Mouse (Mus musculus): ENCODE results near the gene Tnfrsf26.
"Not testable (repeated sequence)": the region's sequence is repeated elsewhere in the genome, so short reads cannot be mapped to it uniquely, and the experiment has no call there.

Tnfrsf26 gene

DNA sequence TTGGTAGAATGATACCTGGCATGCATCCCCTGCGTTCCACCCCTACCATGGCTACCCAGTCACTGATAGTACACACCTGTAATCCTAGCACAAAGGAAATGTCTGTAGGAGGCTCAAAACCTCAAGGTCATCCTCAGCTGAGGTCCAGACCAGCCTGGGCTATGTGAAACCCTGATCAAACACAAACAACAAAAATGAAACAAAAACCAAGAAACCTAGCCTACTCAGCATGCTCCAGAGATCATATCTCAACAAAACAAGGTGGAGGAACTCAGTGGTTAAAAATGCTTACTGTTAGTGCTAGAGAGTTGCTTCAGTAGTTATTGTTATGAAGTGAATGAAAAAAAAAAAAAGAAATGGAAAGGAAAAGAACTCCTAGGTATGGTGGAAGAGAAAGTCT is at the start of gene Tnfrsf26:
Gene Tnfrsf26, minus strand, starts transcription at position 183 of the 400 bp plus-strand sequence.
- in situ Hi-C loops (cut with MboI, MseI): loop anchor here (10.0 kb wide), 1 partner anchor 56 kb away; the partner anchor contains the start of gene Tnfrsf23

DNA sequence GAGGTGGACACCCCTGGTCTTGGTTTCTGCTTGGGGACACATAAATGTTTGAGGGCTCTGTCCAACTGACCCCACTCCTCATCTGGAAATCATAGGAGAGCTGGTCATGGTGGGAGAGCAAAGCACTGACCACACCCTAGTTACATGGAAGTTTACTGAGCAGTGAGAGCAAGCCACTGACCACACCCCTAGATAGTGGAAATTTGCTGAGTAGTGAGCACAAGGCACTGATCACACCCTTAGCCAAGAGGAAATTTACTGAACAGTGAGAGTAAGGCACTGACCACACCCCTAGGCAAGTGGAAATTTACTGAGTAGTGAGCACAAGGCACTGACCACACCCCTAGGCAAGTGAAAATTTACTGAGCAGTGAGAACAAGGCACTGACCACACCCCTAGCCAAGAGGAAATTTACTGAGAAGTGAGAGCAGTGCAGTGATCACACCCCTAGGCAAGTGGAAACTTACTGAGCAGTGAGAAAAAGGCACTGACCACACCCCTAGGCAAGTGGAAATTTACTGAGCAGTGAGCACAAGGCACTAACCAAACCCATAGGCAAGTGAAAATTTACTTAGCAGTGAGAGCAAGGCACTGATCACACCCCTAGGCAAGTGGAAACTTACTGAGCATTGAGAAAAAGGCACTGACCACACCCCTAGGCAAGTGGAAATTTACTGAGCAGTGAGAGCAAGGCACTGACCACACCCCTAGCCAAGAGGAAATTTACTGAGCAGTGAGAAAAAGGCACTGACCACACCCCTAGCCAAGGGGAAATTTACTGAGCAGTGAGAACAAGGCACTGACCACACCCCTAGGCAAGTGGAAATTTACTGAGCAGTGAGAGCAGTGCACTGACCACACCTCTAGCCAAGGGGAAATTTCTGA is 38.1 kb upstream of the Tnfrsf26 start:
- in situ Hi-C loops (cut with MboI, MseI): no loop called here

DNA sequence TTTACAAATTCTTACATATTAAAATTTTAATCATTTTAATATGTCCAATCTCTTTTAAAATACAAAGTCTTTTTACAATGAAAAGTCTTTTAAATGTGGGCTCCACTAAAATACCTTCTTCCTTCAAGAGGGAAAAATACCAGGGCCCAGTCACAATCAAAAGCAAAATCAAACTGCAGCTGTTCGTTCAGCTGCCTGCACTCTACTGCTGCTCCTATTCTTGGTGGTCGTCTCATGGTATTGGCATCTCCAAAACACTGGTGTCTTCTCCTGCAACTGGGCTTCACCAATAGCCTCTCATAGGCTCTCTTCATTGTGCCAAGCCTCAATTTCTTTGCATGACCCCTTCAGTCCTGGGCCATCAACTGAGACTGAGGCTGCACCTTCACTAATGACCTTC is 34.9 kb upstream of the Tnfrsf26 start:
- in situ Hi-C loops (cut with MboI, MseI): no loop called here

DNA sequence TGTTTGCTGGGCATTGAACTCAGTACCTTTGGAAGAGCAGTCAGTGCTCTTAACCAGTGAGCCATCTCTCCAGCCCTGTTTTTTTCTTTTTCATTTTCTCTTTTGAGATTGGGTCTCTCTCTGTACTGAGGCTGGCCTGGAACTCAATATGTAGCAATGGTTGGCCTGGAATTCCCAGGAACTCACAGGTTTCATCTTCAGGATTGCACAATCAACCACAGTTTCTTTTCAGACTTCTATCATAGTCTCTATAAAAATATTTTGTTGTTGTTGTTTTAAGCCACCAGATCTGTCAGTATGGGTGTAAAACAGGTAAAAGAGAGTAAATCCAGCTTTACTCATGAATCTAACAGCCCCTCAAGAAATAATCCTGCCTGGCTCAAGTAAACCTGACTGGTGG is 32.3 kb upstream of the Tnfrsf26 start:
- in situ Hi-C loops (cut with MboI, MseI): no loop called here

DNA sequence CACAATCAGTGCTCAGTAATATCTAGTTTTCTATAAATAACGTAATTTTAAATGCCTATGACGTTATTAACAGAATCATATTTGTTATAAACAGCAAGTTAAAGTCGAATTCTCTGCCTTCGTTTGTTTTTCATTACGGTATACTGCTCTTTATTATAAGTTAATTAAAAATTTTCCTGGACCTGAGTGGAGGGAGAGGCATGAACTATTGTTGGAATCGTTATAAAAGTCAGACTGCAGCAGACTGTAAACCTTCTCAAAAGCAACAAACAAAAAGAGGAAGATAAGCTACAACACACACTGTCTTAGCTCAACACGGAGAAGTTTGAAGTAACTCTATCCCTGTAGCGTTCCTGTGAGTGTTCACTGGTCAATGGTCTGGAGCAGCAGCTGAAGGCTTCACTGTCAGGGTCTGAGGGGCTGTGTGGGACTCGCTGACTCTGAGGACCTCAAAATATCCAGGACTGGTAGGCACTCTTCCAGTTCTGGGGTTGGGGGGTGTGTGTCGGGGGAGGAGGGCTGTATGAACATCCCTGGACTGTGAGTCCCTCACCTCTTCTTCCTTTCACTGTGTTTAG is 21.3 kb upstream of the Tnfrsf26 start:
- in situ Hi-C loops (cut with MboI, MseI): not testable (repeated sequence)

DNA sequence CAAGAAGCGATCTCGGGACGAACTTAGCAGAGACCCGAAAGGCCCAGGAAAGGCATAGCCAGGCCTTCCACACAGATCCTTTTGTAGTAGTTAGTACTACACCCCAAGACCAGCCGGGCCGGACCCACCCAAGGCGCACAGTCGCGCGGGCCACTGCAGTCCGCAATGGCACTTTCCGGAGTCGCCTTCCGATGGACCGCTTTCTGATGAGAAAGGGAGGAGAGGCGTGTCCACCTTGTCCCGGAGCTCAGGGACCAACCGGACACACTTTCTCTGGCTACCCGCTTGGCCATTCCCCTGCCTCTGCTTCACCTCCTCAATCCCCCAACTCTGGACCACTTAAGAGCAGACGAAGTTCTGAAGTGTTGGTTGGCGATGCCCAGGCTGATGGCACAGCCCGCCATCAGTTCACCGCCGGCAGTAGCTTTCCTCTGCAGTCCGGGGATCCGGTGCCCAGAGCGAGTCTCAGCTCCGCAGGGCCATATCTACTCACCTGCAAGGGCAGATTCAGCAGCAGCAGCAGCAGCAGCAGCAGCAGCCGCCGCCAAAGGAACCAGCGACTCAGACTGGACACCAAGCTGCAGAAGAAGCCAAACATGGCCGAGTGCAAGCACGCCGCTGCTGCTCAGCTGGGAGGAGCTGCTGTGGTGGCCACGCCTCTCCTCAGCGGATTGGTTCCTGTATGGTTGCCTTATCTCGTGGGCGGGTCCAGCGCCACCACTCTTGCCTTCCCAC is 20.7 kb upstream of the Tnfrsf26 start, which contains the start of gene Tnfrsf22:
Gene Tnfrsf22, minus strand, starts transcription at position 628 of the 735 bp plus-strand sequence.
- in situ Hi-C loops (cut with MboI, MseI): no loop called here

DNA sequence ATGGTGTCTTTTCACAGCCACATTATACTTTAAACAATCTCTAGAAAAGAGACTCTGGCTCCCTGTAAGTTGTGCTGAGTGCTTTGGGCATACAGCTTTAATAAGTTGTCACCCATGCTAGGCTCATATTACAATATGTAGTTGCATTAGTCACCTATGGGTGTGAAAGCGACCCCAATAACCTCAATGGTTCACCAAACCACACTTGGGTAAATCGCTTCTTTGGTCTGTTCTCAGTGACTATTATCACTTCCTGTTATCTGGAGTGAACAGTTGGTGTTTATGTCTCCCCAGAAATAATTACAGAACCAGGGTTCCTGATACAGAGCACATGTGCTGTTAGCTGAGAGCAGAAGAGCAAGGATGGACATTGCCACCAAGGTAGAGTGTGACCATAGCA is 15.4 kb upstream of the Tnfrsf26 start:
- in situ Hi-C loops (cut with MboI, MseI): not testable (repeated sequence)

DNA sequence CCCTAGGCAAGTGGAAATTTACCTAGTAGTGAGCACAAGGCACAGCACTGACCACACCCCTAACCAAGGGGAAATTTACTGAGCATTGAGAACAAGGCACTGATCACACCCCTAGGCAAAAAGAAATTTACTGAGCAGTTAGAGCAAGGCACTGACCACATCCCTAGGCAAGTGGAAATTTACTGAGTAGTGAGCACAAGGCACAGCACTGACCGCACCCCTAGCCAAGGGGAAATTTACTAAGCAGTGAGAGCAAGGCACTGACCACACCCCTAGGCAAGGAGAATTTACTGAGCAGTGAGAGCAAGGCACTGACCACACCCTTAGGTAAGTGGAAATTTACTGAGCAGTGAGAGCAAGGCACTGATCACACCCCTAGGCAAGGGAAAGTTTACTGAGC is 8.2 kb upstream of the Tnfrsf26 start:
- in situ Hi-C loops (cut with MboI, MseI): no loop called here

DNA sequence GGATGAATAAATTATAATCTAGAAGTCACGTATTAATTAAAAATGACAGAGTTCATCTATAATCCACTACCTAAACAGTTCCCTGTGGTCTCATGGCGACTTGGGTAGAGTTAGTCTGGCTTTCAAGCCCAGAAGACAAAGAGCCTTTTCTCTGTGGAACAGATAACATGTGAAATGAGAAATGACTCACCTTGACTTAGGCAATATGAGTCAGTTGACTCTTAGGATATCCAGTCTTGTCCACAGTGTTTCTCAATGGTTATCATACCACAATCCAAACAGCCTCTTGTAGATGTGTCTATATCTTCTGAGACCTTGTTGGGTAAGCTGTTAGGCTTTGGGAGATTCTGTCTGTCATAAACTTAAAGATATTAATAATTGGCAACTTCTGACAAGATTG is 3.0 kb upstream of the Tnfrsf26 start:
- in situ Hi-C loops (cut with MboI, MseI): no loop called here

DNA sequence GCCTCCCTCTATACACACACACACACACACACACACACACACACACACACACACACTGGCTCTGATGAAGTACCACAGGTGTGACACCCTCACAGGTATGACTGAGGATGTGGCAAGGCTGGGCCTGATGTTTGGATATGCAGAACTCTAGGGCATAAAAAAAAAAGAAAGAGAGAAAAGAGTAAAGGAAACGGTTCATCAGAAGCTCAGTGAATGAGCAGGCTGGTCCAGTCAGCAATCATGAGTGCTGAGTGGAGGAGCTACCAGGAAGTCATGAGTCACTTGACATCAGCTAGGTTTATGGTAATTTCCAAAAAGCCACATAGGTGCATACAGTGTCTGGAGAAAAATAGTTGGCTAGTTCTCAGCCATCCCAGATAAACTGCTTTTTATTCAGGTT is 979 bp upstream of the Tnfrsf26 start:
- in situ Hi-C loops (cut with MboI, MseI): loop anchor here (10.0 kb wide), 1 partner anchor 55 kb away; the partner anchor contains the start of gene Tnfrsf23

DNA sequence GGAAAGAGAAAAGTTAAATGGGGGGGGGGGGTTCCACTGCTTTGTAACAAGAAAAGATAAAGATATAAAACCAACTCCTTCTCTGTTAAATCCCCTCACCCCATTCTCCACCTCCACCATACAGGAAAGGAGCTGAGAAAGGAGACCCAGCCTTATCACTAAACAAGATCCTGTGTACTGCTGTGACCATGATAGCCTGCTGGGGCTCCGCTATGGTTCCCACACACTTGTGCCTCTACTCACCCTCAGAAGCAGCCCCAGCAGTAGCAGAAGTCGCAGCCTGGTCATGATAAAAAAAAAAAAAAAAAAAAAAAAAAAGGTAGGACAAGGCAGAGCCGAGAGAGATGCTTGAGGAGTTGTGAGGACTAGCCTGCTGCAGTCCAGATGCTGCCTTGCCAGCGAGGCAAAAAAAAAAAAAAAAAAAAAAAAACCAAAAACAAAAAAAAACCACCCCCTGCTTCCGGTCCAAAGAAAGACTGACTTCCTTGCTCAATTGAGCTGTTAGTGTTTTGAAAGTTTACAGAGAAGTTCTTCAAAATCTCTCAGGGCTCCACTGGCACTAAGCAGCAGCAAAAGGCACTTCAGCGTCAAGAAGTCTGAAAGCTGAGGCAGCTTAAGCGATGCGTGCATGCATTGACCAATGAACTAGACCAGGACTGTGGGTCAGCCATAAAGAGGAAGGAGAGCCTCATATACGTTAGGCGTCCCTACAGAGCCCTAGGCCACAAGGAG is 801 bp downstream of the Tnfrsf26 start:
- in situ Hi-C loops (cut with MboI, MseI): loop anchor here (10.0 kb wide), 1 partner anchor 57 kb away; the partner anchor contains the start of gene Tnfrsf23

DNA sequence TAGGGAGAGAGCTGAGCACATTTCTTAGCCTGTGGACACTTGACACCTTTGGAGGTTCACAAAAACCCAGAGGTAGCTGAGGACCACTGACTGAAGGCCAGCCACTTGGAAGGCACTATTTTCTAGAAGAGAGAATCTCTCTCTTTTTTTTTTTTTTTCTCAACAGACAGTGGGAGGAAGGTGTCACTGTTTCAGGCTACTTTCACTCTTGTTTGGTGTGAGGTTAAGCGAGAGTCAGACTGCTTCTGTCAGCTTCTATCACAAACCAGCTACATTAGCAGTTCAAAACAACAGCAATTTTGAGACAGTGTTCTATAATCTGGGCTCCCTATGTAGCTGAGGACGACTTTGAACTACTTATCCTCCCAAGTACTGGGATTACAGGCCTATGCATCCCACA is 2.3 kb downstream of the Tnfrsf26 start:
- in situ Hi-C loops (cut with MboI, MseI): loop anchor here (10.0 kb wide), 1 partner anchor 59 kb away; the partner anchor contains the start of gene Tnfrsf23

DNA sequence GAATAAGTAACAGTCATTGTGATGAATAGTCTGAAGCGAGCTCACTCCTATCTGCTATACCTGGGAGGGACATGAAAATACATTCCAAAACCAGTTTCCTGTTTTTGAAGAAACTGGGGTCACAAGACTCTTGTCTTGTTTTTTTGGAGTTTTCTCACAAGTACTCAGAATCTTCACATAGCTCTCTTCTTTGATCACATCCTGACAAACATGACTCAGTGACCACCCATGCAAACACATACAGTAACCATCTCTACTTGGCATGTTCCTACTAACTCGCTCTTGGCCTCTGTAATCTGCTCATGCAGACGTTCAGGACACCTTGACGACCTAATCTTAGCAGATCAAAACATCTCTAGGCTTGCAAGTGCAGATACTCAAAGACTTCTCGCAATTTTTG is 3.4 kb downstream of the Tnfrsf26 start:
- in situ Hi-C loops (cut with MboI, MseI): loop anchor here (10.0 kb wide), 1 partner anchor 60 kb away; the partner anchor contains the start of gene Tnfrsf23

DNA sequence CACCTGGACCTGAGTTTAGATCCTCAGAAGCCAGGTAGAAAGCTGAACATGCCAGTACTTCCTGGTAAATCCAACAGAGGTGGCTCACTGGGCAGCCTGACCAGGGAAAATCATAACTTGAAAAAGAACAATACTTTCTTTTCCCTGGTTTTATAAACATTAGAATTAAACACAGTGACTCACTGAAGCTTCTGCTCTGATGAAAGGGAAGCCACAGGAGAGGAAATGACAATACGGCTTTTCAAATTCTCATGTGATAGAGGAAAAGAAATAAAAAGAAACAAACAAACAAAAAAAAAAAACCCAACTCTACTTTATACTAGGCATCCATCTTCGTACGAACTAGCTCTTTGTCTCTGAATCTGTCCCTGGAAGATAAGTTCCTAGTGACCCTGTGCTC is 4.0 kb downstream of the Tnfrsf26 start:
- in situ Hi-C loops (cut with MboI, MseI): loop anchor here (10.0 kb wide), 1 partner anchor 60 kb away; the partner anchor contains the start of gene Tnfrsf23

DNA sequence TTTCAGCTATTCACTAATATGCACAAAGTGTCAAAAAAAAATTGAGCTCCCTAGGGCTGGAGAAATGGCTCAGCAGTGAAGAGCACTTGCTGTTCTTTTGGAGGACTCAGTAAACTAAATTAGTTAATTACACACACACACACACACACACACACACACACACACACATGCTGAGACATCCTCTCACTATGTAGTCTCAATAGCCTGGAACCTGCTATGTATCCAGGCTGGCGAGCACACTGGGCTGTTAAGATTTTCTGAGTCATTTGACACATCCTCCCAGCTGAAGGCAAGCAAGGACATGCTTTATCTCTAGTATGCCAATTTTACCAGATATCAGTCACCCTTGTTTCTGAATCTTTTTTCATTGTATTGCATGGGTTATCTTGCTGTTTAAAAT is 7.6 kb downstream of the Tnfrsf26 start:
- in situ Hi-C loops (cut with MboI, MseI): loop anchor here (10.0 kb wide), 1 partner anchor 64 kb away; the partner anchor contains the start of gene Tnfrsf23

DNA sequence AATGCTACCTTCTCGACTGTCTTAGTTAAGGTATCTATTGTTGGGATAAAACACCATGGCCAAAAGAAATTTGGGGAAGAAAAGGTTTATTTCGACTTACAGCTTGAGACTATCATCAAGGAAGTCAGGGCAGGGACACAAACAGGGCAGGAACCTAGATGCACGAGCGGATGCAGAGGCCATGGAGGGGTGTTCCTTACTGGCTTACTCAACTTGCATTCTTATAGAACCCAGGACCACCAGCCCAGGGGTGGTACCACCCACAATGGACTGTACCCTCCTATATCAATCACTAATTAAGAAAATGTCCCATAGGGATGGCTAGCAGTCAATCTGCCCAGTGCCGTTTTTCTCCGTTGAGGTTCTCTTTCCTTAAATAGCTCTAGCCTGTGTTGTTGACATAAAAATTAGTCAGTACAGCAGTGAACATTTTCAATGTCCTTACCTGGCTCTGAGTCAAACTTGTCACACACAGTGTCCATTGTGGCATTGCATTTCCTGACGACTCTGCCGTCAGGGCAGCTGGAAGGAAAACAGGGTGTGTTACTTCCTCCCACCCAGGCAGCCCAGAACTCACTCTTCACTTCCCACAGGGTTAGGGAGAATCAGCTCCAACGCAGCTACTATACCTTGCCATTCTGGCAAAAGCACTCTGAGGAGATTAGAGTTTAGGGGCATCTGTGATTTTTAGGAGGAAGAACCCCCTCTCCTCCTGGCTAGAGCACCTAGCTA is 14.0 kb downstream of the Tnfrsf26 start:
- in situ Hi-C loops (cut with MboI, MseI): no loop called here

DNA sequence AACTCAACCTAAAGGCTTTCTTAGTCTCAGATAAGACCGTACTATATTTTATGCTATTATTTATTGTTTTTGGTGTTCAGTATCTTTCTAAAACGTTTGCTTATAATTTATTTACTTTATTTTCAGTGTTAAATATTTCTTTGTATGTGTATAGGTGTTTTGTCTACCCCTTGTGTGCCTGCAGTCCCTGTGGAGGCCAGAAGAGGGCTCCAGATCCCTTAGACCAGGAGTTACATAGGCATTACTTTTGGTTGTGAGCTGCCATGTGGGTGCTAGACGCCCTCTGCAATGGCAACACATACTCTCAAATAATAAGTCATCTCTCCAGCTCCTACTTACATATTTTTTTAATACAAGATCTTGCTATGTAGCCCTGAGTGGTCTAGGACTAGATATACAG is 16.3 kb downstream of the Tnfrsf26 start:
- in situ Hi-C loops (cut with MboI, MseI): no loop called here

DNA sequence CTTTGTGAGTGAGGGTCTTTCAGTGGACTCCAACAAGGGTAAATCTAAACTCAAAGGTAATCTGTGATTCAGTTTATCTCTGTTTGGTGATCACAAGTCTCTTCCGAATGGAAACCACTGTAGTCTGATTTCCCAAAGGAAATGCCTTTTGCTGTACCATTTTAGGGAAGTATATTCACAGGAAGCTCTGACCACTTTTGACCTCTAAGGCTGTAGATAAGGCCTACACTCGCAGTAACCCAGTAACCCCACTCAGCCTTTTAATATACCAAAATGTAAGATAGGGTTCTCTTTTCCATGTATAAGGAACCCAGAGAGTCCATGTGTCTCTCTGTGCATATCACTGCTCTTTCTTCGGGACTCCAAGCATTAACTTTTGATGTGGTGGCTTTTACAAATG is 23.2 kb downstream of the Tnfrsf26 start:
- in situ Hi-C loops (cut with MboI, MseI): no loop called here

DNA sequence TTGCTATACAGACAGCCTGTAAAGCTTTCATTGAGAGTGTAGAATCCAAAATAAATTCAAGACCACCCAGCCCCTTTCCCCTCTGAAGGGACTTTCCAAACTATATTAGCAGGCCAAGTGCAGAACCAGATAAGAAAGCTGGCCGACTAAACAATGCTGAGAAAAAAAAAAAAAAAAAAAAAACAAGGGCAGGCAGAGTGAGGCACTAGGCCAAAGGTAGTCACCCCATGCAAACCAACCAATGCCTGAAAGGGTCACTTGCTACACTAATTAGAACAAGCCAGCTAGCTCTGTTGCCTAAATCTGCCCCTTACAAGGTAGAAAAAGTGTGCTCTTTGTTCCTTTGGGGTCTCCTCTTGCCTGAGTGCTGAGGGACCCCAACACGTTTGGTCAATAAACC is 23.6 kb downstream of the Tnfrsf26 start:
- in situ Hi-C loops (cut with MboI, MseI): no loop called here

DNA sequence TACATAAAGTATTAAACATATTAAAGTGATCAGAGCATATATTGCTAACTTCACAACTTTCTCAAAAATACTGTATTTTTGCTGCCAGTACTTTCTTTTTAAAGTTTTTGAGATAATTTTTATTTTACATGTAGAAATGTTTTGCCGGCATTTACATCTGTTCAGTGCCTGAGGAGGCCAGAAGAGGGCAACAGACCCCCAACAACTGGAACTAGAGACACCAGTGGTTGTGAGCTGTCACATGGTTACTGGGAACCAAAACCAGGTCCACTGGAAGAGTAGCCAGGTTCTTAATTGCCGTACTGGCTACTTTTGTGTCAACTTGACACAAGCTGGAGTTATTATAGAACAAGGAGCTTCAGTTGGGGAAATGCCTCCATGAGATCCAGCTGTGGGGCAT is 26.8 kb downstream of the Tnfrsf26 start:
- in situ Hi-C loops (cut with MboI, MseI): no loop called here

All from T-helper 1 cell (primary cell).